Mouse (Mus musculus) heart, embryonic 15.5 days (tissue): Measurements from ENCODE around the gene Sdf2l1. TPM values are rescaled to one million over a fixed set of nuclear protein-coding genes. Genes with fewer than 3 reads are reported as not detected.

Source experiments
- ATAC-seq: fragments of 200-750 bp; cut with Nextera tagmentation; replicated peaks from 2 replicates; pipeline ENCODE4 v1.8.0; 2017; ENCODE audit warnings: low read depth, moderate TSS enrichment; ENCODE audit not compliant: insufficient number of reproducible peaks, insufficient read depth, low FRiP score
- H3K27ac ChIP-seq: fragments of 300-500 bp; sonication (generic); 2 replicates; pipeline ENCODE4 v1.5.1; 2015; ENCODE audit warnings: mild to moderate bottlenecking, inconsistent platforms
- H3K27me3 ChIP-seq: fragments of 300-500 bp; sonication (generic); 2 replicates; pipeline ENCODE4 v1.6.1; 2015; ENCODE audit warnings: inconsistent platforms
- H3K36me3 ChIP-seq: fragments of 300-500 bp; sonication (generic); 2 replicates; pipeline ENCODE4 v1.6.1; 2015; ENCODE audit warnings: mild to moderate bottlenecking, inconsistent platforms
- H3K4me1 ChIP-seq: fragments of 300-500 bp; sonication (generic); replicated peaks from 2 replicates; pipeline ENCODE4 v1.6.1; 2015; ENCODE audit warnings: inconsistent platforms
- H3K4me2 ChIP-seq: fragments of 300-500 bp; sonication (generic); 2 replicates; pipeline ENCODE4 v1.6.1; 2015; ENCODE audit warnings: inconsistent platforms, mild to moderate bottlenecking, moderate library complexity
- H3K4me3 ChIP-seq: fragments of 300-500 bp; sonication (generic); 2 replicates; pipeline ENCODE4 v1.5.1; 2015; ENCODE audit warnings: mild to moderate bottlenecking, inconsistent platforms
- H3K9ac ChIP-seq: fragments of 300-500 bp; sonication (generic); 2 replicates; pipeline ENCODE4 v1.6.1; 2015; ENCODE audit warnings: mild to moderate bottlenecking, inconsistent platforms
- H3K9me3 ChIP-seq: fragments of 300-500 bp; sonication (generic); replicated peaks from 2 replicates; pipeline ENCODE4 v1.6.1; 2016; ENCODE audit warnings: inconsistent platforms
- WGBS: fragments of 180-500 bp; shearing (Covaris S2); methylation state at CpG from one replicate; pipeline ENCODE4 v1.1.7; 2015; ENCODE audit warnings: mixed read lengths; 5-methylcytosine and 5-hydroxymethylcytosine counted together
- polyA plus RNA-seq: library from polyadenylated mRNA; unstranded; fragments of >200 nt; fragmentation: Nextera tagmentation; extraction: Ambion mirVana; gene quantifications from 2 replicates; pipeline ENCODE4 v1.2.1, GENCODE M21; 2015

Sdf2l1 gene
- polyA plus RNA-seq, 1 experiment from 2014 or later: 41.7 TPM

DNA sequence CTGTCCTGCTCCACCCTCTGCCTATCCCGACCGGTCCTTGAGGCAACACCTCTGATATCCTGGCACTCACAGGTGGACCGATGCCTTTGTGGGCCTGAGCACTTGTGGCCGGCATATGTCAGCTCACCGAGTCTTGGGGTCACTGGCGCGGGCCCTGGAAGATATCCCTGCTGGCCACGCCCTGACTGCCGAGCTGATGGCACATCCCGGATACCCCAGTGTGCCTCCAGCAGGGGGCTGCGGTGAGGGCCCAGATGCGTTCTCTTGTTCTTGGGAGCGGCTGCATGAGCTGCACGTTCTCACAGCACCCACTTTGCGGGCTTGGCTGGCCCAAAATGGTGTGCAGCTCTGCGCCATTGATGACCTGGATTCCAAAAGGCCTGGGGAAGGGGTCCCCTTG is 15.9 kb upstream of the Sdf2l1 start:
- peaks cover 16% of the 10 kb centered on the region for H3K4me1 ChIP-seq
- ATAC-seq: no peak
- H3K36me3 ChIP-seq: peaks cover 10% of the 10 kb centered on the region; the same call in 1 of the 2 replicates
- peak overlapping the region; percentile 70 for H3K4me3 ChIP-seq
- H3K27ac ChIP-seq: no peak overlapping the region
- 0 out of 2 replicates have a peak, but pooled peaks cover 3% of the 10 kb centered on the region for H3K27me3 ChIP-seq
- peak overlapping the region; percentile 99 for H3K4me2 ChIP-seq
- H3K9me3 ChIP-seq: no peaks in the 10 kb centered on the region
- 13% methylated on average over 16 of the region's 16 CpGs for WGBS
- no peak overlapping the region for H3K9ac ChIP-seq

DNA sequence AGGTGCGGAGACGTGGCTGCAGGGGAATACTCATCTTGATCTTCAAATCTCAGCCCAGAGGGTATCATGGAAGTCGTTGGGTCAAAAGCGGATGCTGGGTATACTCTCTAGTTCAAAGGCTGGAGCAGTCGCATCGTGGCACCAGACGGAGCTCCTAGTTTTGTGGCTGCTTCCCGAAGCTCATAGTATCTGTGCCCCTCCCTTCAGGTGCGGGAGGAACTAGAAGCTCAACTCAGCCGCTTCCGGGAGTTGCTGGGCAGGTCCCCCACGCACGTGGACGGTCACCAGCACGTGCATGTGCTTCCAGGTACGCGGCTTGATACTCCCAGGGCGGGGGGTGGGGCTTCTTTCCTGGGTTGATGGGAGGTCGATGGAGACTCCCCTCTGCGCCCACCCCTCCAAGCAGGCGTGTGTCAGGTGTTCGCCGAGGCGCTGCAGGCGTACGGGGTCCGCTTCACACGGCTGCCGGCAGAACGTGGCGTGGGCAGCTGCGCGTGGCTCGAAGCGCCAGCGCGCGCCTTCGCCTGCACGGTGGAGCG is 15.3 kb upstream of the Sdf2l1 start:
- ATAC-seq: 0 out of 2 replicates have a peak, but pooled peaks have one; percentile 21
- H3K36me3 ChIP-seq: peaks cover 5% of the 10 kb centered on the region; the same call in 1 of the 2 replicates
- under 1% methylated on average over 41 of the region's 41 CpGs for WGBS

DNA sequence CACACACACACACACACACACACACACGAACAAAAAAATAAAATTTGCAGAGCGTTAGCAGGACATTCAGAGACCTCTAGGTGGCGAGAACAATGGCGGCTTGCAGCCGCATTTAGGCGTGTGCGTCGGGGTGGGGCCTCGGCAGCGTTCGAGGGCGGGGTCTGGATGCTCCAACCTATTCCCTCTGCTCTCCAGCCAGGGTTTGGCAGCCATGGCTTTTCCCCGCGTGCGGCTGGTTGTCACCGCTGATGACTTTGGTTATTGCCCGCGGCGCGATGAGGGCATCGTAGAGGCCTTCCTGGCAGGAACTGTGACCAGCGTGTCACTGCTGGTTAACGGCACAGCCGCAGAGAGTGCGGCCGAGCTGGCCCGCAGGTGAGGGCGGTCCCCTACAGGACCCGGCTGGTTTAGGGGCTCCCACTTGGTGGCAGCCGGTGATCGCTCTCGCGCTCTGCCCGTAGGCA is 14.6 kb upstream of the Sdf2l1 start, which contains the start of gene Ccdc116:
Gene Ccdc116, minus strand, starts transcription at position 458 of the 464 bp plus-strand sequence.
- H3K9ac ChIP-seq: peak within 1 kb of the TSS; percentile 58
- H3K36me3 ChIP-seq: no peaks in the 10 kb centered on the region
- H3K4me3 ChIP-seq: peak within 1 kb of the TSS; percentile 70
- no peaks in the 10 kb centered on the region for H3K9me3 ChIP-seq
- H3K27ac ChIP-seq: no peak within 1 kb of the TSS
- under 1% methylated on average over 34 of the region's 34 CpGs for WGBS
- ATAC-seq: peak; percentile 84
- peaks cover 16% of the 10 kb centered on the region for H3K4me1 ChIP-seq
- H3K27me3 ChIP-seq: 0 out of 2 replicates have a peak, but pooled peaks cover 3% of the 10 kb centered on the region
- peak within 1 kb of the TSS; percentile 99 for H3K4me2 ChIP-seq

More for the DNA sequence above, 15.3 kb upstream of the Sdf2l1 start:
- H3K9ac ChIP-seq: peak overlapping the region; percentile 58
- H3K9me3 ChIP-seq: no peaks in the 10 kb centered on the region
- 0 out of 2 replicates have a peak, but pooled peaks cover 3% of the 10 kb centered on the region for H3K27me3 ChIP-seq
- H3K27ac ChIP-seq: no peak overlapping the region
- peak overlapping the region; percentile 99 for H3K4me2 ChIP-seq
- H3K4me3 ChIP-seq: peak overlapping the region; percentile 70
- H3K4me1 ChIP-seq: peaks cover 16% of the 10 kb centered on the region

DNA sequence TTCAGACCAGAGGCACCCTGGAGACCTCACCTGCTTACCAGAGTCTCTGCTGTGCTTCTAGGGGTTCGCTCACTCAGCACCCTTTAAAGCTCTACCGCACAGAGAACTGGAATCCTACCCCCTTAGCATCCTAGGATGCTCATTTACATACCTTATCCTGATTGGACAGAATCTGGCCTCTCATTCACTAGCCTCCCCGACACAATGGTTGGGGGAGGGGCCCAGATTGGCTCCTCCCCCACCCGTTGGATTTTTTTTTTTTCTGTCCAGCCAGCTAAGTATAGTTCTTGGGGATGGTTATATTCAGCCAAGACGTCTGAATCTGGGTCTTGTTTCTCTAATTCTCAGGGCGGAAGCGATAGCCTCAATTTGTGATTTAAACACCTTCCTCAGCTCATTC is 12.2 kb upstream of the Sdf2l1 start, which contains the start of gene Ydjc:
Gene Ydjc, plus strand, starts transcription at position 283 of the 400 bp plus-strand sequence.
- ATAC-seq: no peak
- H3K36me3 ChIP-seq: no peaks in the 10 kb centered on the region
- H3K27me3 ChIP-seq: 0 out of 2 replicates have a peak, but pooled peaks cover 3% of the 10 kb centered on the region
- H3K4me1 ChIP-seq: peaks cover 16% of the 10 kb centered on the region
- no peaks in the 10 kb centered on the region for H3K9me3 ChIP-seq
- H3K27ac ChIP-seq: no peak within 1 kb of the TSS
- H3K9ac ChIP-seq: no peak within 1 kb of the TSS
- no peak within 1 kb of the TSS for H3K4me2 ChIP-seq
- no peak within 1 kb of the TSS for H3K4me3 ChIP-seq
- 28% methylated on average over 7 of the region's 7 CpGs for WGBS

DNA sequence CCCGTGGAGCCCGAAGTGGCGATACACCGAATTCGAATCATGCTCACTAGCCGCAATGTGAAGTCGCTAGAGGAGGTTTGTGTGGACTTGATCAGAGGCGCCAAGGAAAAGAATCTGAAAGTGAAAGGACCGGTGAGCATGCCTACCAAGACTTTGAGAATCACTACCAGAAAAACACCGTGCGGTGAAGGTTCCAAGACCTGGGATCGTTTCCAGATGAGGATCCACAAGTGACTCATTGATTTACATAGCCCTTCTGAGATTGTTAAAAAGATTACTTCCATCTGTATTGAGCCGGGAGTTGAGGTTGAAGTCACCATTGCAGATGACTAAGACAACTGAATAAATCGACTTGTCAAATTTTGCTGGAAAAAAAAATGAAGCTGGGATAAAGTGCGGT is 5.2 kb upstream of the Sdf2l1 start:
- Histone ChIP-seq H3K27me3 (no peaks in the 10 kb centered on the region), H3K36me3 (no peaks in the 10 kb centered on the region), H3K27ac (no peak overlapping the region), H3K4me3 (no peak overlapping the region), H3K9me3 (no peaks in the 10 kb centered on the region), H3K9ac (no peak overlapping the region), H3K4me2 (no peak overlapping the region), H3K4me1 (peaks cover 4% of the 10 kb centered on the region)
- no peak for ATAC-seq
- 78% methylated on average over 15 of the region's 15 CpGs for WGBS

DNA sequence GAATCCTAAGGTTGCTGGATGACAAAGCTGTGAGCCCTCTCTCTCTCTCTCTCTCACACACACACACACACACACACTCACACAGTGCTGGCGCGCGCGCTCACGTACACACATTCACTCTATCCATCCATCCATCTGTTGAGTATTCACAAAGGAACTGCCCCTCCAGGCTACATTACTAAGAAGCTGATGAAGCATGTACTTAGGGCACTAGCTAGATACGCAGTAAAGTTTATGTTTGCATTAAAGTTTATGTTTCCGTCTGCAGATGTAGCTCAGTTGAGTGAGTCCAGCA is 670 bp upstream of the Sdf2l1 start:
- ATAC-seq: no peak
- Histone ChIP-seq H3K4me1 (peaks cover 15% of the 10 kb centered on the region), H3K27me3 (no peaks in the 10 kb centered on the region), H3K36me3 (no peaks in the 10 kb centered on the region), H3K9ac (peak overlapping the region; percentile 43; the same call in 1 of the 2 replicates), H3K4me3 (peak overlapping the region; percentile 86), H3K9me3 (no peaks in the 10 kb centered on the region), H3K27ac (no peak overlapping the region), H3K4me2 (peak overlapping the region; percentile 98)
- WGBS: 42% methylated on average over 7 of the region's 7 CpGs

DNA sequence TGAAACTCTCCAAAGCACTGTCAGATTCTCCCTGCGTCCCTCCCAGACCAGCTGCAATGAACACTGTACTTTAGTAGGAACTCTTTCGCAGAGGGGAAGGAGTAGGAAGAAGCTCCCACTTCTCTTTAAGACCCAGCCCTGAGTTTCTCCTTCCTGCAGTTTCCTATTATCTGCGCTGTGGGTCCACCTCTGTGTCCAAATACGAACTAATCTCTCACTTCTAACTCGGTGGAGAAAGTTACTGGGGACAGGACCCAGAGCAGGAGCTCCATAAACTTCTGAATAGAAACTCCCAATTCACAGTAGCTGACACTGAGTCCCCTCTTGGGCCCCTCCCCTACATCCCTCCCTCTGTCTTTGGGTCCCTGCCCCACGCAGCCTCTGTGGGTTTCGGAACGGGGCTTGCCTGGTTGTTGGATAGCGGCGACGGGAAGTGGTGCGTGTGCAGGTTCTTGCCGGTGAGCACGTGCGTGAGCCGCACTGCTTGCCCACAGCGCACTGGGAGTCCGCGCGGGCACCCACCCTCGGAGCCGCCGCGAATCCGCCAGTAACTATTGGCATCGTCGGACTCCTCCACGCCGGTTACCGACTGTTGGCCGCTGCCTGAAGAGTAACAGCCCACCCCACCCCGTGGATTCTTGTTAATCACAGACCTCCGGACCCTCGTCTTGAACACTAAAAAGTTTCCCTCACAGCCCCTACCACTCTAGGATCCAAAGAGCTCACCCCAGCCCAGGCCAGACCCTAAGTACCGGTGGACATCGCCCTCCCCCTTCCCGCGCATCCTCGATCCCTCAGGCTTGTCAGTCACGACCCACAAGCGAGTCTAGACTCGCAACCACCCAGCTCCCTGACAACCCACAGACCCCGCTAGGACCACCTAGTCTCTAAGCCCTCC is 743 bp downstream of the Sdf2l1 start:
- no peaks in the 10 kb centered on the region for H3K36me3 ChIP-seq
- no peaks in the 10 kb centered on the region for H3K27me3 ChIP-seq
- no peaks in the 10 kb centered on the region for H3K9me3 ChIP-seq
- 4% methylated on average over 43 of the region's 43 CpGs for WGBS
- H3K4me1 ChIP-seq: peaks cover 15% of the 10 kb centered on the region
- peak overlapping the region; percentile 74 for H3K9ac ChIP-seq
- H3K27ac ChIP-seq: peak overlapping the region; percentile 57
- ATAC-seq: 0 out of 2 replicates have a peak, but pooled peaks have one; percentile 0
- H3K4me3 ChIP-seq: peak overlapping the region; percentile 86
- peak overlapping the region; percentile 98 for H3K4me2 ChIP-seq

DNA sequence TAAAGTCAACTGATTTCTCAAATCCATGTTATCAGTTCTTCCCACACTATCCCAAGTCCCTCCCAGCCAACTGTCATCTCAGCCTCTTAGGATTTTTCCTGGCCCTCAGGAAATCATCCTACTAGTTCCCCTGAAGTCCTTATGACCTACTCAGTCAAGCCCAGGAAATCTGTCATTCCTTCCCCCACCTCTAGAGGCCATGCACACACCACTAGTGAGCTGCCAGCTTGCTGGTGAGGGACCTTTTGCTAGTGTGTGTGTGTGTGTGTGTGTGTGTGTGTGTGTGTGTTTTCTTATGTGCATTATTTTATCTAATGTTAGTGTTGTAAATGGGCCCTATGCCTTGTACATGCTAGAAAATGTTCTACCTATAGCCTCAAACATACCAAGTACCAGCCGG is 4.9 kb downstream of the Sdf2l1 start:
- H3K4me3 ChIP-seq: no peak overlapping the region
- no peak overlapping the region for H3K27ac ChIP-seq
- H3K9me3 ChIP-seq: no peaks in the 10 kb centered on the region
- WGBS: 100% methylated on average over 1 of the region's 1 CpGs
- ATAC-seq: no peak
- H3K9ac ChIP-seq: no peak overlapping the region
- no peaks in the 10 kb centered on the region for H3K36me3 ChIP-seq
- no peaks in the 10 kb centered on the region for H3K27me3 ChIP-seq
- no peak overlapping the region for H3K4me2 ChIP-seq
- H3K4me1 ChIP-seq: peaks cover 33% of the 10 kb centered on the region

DNA sequence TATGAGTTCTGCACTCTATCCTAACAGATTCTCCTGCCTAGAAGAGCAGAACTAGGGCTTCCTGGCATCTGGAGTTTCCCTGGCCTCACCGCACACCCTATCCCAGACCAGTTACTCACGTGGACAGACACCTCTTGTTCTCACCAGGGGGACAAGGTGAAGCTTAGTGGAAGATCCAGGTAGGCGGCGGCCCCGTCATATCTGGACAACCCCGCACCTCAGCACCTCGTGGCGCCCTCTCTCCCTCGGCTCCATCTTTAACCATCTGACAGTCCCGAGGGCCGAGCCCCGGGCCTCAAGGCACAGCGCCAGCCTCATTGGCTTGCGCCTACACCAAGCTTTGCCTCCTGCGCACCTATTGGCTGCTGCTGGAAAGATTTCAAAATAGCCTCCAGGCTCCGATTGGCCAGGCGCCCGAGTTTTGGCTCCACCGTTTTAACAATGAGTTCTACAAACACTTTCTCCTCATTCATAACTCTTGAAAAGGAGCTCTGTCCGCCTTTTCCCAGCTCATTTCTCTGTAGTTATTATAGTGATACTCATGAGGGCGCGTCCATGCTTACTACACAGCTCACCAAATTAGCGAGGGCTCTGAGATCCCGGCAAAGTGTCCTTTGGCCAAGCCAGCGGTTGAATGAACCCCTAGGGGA is 7.2 kb downstream of the Sdf2l1 start, which contains the start of gene 2610318N02Rik:
Gene 2610318N02Rik, minus strand, starts transcription at position 297 of the 650 bp plus-strand sequence.
- WGBS: under 1% methylated on average over 25 of the region's 25 CpGs
- Histone ChIP-seq H3K4me2 (peak within 1 kb of the TSS; percentile 92), H3K9ac (peak within 1 kb of the TSS; percentile 65), H3K9me3 (no peaks in the 10 kb centered on the region), H3K4me1 (peaks cover 21% of the 10 kb centered on the region), H3K36me3 (0 out of 2 replicates have a peak, but pooled peaks cover 3% of the 10 kb centered on the region), H3K27ac (peak within 1 kb of the TSS; percentile 53; the same call in 1 of the 2 replicates), H3K27me3 (no peaks in the 10 kb centered on the region), H3K4me3 (peak within 1 kb of the TSS; percentile 61)
- ATAC-seq: peak; percentile 79

DNA sequence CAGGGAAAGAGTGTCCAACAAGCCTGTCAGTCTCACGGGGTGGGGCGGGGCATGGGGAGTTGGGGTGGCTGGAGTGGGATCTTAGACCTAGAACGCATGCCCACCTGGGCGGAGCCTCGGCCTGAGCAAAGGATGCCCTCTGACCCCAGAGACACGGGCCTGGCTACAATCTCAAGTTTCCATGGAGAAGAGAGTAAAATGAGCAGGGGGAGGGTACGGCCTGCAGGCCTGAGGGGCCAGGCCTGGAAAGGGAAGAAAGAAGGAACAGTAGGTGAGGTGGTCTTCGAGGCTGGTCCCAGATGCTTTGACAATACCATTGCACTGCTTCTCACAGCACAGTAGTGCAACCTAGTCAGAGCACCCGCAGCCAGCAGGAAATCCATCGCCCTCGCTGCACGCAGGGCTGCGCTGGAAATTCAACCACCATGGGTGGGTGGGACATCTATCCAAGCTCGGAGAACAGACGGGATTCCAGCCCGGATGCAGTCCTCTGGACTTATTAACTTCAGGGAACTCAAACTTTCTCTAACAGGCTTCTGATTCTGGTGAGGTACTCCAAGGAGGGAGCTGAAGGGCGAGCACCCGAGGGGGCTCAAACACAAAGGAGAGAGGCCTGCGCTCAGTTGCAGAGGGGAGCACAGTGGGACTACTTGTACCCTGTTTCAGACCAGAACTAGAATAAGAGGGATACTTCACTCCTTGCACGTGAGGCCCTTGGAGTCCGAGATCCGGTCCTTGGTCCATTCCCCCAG is 7.9 kb downstream of the Sdf2l1 start:
- Histone ChIP-seq H3K9ac (peak overlapping the region; percentile 65), H3K4me3 (peak overlapping the region; percentile 61), H3K4me1 (peaks cover 21% of the 10 kb centered on the region), H3K9me3 (no peaks in the 10 kb centered on the region), H3K27ac (peak overlapping the region; percentile 40; the same call in 1 of the 2 replicates), H3K4me2 (peak overlapping the region; percentile 92), H3K36me3 (0 out of 2 replicates have a peak, but pooled peaks cover 5% of the 10 kb centered on the region), H3K27me3 (no peaks in the 10 kb centered on the region)
- 5% methylated on average over 22 of the region's 22 CpGs for WGBS
- no peak; the same call in 1 of the 2 replicates for ATAC-seq
